Mouse (Mus musculus) myocyte (in vitro differentiated cells): ENCODE measurements around the gene Ccnf.

ENCODE experiments used
- CEBPB ChIP-seq: IDR thresholded peaks from 2 replicates; pipeline ENCODE4 v1.6.1; 2011; ENCODE audit warnings: mild to moderate bottlenecking, moderate library complexity; ENCODE audit not compliant: poor library complexity, insufficient read depth, severe bottlenecking
- E2F4 ChIP-seq: IDR thresholded peaks from one replicate; pipeline ENCODE4 v1.6.1; 2011; ENCODE audit warnings: mild to moderate bottlenecking, control low read depth, moderate library complexity; ENCODE audit not compliant: insufficient read depth
- MAX ChIP-seq: IDR thresholded peaks from one replicate; pipeline ENCODE4 v1.6.1; 2011; ENCODE audit warnings: low read depth, mild to moderate bottlenecking, control low read depth
- MYOD1 ChIP-seq, 3 experiments: IDR thresholded peaks; one replicate each; pipeline ENCODE4 v1.6.1; 2011; ENCODE audit warnings: control low read depth in 2 of 3, low read depth in 2 of 3, mild to moderate bottlenecking in 2 of 3, moderate library complexity in 1 of 3; ENCODE audit not compliant: insufficient read length in 2 of 3, control insufficient read depth in 1 of 3
- MYOG ChIP-seq, 3 experiments: IDR thresholded peaks; one replicate each; pipeline ENCODE4 v1.6.1; 2011; ENCODE audit warnings: control low read depth in 2 of 3, low read depth in 2 of 3, mild to moderate bottlenecking in 2 of 3; ENCODE audit not compliant: insufficient read length in 2 of 3, control insufficient read depth in 1 of 3, insufficient read depth in 1 of 3
- POLR2A ChIP-seq: IDR thresholded peaks from one replicate; pipeline ENCODE4 v1.6.1; 2011; ENCODE audit warnings: low read depth, mild to moderate bottlenecking, control low read depth, moderate library complexity; ENCODE audit not compliant: insufficient read length
- POLR2AphosphoS2 ChIP-seq: IDR thresholded peaks from one replicate; pipeline ENCODE4 v1.6.1; 2011; ENCODE audit warnings: low read depth, control low read depth; ENCODE audit not compliant: insufficient read length
- REST ChIP-seq: IDR thresholded peaks from one replicate; pipeline ENCODE4 v1.6.1; 2011; ENCODE audit warnings: mild to moderate bottlenecking, control low read depth, moderate library complexity; ENCODE audit not compliant: insufficient read depth, insufficient read length
- TCF12 ChIP-seq: IDR thresholded peaks from one replicate; pipeline ENCODE4 v1.6.1; 2011; ENCODE audit warnings: mild to moderate bottlenecking, control low read depth; ENCODE audit not compliant: poor library complexity, insufficient read depth, severe bottlenecking
- USF1 ChIP-seq: IDR thresholded peaks from one replicate; pipeline ENCODE4 v1.6.1; 2011; ENCODE audit warnings: low read depth, mild to moderate bottlenecking, control low read depth, moderate library complexity

- no peak for TF ChIP-seq REST
- TF ChIP-seq MAX: no peak
- TF ChIP-seq USF1: no peak
- no peak for TF ChIP-seq POLR2A
- TF ChIP-seq TCF12: no peak
- TF ChIP-seq E2F4: no peak
- TF ChIP-seq MYOD1 (IDR thresholded peaks at IDR 0.05; ENCODE audit: control insufficient read depth in 1 of 3, insufficient read length in 2 of 3, low read depth in 2 of 3): no peak
- TF ChIP-seq CEBPB: no peak
- no peak for TF ChIP-seq POLR2AphosphoS2
- TF ChIP-seq MYOG (IDR thresholded peaks at IDR 0.05; ENCODE audit: control insufficient read depth in 1 of 3, insufficient read depth in 1 of 3, insufficient read length in 2 of 3, low read depth in 2 of 3): no peak
Observed at GRCm38 (mm10) chr17:24244061-24244460, 7.2 kb downstream of the Ccnf start.
